Mouse (Mus musculus) myocyte (in vitro differentiated cells): ENCODE data around the gene Cyba. TPM values are rescaled to one million over a fixed set of nuclear protein-coding genes. Genes with fewer than 3 reads are reported as not detected.

ENCODE experiments used
- H3K27me3 ChIP-seq: one replicate; pipeline ENCODE4 v1.6.1; 2011; ENCODE audit not compliant: control insufficient read depth, insufficient read depth, insufficient read length
- H3K36me3 ChIP-seq: one replicate; pipeline ENCODE4 v1.6.1; 2011; ENCODE audit not compliant: control insufficient read depth, insufficient read depth
- H3K4me2 ChIP-seq: one replicate; pipeline ENCODE4 v1.6.1; 2011; ENCODE audit warnings: low read depth, control low read depth
- H3K4me3 ChIP-seq: one replicate; pipeline ENCODE4 v1.5.1; 2011; ENCODE audit warnings: mild to moderate bottlenecking, control low read depth, moderate library complexity
- H3K79me2 ChIP-seq: one replicate; pipeline ENCODE4 v1.6.1; 2011; ENCODE audit not compliant: control insufficient read depth, insufficient read depth
- H3ac ChIP-seq: one replicate; pipeline ENCODE4 v1.6.1; 2011; ENCODE audit not compliant: control insufficient read depth, insufficient read length
- CEBPB ChIP-seq: IDR thresholded peaks from 2 replicates; pipeline ENCODE4 v1.6.1; 2011; ENCODE audit warnings: mild to moderate bottlenecking, moderate library complexity; ENCODE audit not compliant: poor library complexity, insufficient read depth, severe bottlenecking
- E2F4 ChIP-seq: IDR thresholded peaks from one replicate; pipeline ENCODE4 v1.6.1; 2011; ENCODE audit warnings: mild to moderate bottlenecking, control low read depth, moderate library complexity; ENCODE audit not compliant: insufficient read depth
- MAX ChIP-seq: IDR thresholded peaks from one replicate; pipeline ENCODE4 v1.6.1; 2011; ENCODE audit warnings: low read depth, mild to moderate bottlenecking, control low read depth
- MYOD1 ChIP-seq, 3 experiments: IDR thresholded peaks; one replicate each; pipeline ENCODE4 v1.6.1; 2011; ENCODE audit warnings: control low read depth in 2 of 3, low read depth in 2 of 3, mild to moderate bottlenecking in 2 of 3, moderate library complexity in 1 of 3; ENCODE audit not compliant: insufficient read length in 2 of 3, control insufficient read depth in 1 of 3
- MYOG ChIP-seq, 3 experiments: IDR thresholded peaks; one replicate each; pipeline ENCODE4 v1.6.1; 2011; ENCODE audit warnings: control low read depth in 2 of 3, low read depth in 2 of 3, mild to moderate bottlenecking in 2 of 3; ENCODE audit not compliant: insufficient read length in 2 of 3, control insufficient read depth in 1 of 3, insufficient read depth in 1 of 3
- POLR2A ChIP-seq: IDR thresholded peaks from one replicate; pipeline ENCODE4 v1.6.1; 2011; ENCODE audit warnings: low read depth, mild to moderate bottlenecking, control low read depth, moderate library complexity; ENCODE audit not compliant: insufficient read length
- POLR2AphosphoS2 ChIP-seq: IDR thresholded peaks from one replicate; pipeline ENCODE4 v1.6.1; 2011; ENCODE audit warnings: low read depth, control low read depth; ENCODE audit not compliant: insufficient read length
- REST ChIP-seq: IDR thresholded peaks from one replicate; pipeline ENCODE4 v1.6.1; 2011; ENCODE audit warnings: mild to moderate bottlenecking, control low read depth, moderate library complexity; ENCODE audit not compliant: insufficient read depth, insufficient read length
- SRF ChIP-seq: IDR thresholded peaks from one replicate; pipeline ENCODE4 v1.6.1; 2011; ENCODE audit warnings: low read depth; ENCODE audit not compliant: control insufficient read depth, insufficient read length
- TCF12 ChIP-seq: IDR thresholded peaks from one replicate; pipeline ENCODE4 v1.6.1; 2011; ENCODE audit warnings: mild to moderate bottlenecking, control low read depth; ENCODE audit not compliant: poor library complexity, insufficient read depth, severe bottlenecking
- TCF3 ChIP-seq: IDR thresholded peaks from one replicate; pipeline ENCODE4 v1.6.1; 2011; ENCODE audit warnings: low read depth, control low read depth; ENCODE audit not compliant: insufficient read length
- USF1 ChIP-seq: IDR thresholded peaks from one replicate; pipeline ENCODE4 v1.6.1; 2011; ENCODE audit warnings: low read depth, mild to moderate bottlenecking, control low read depth, moderate library complexity
- polyA plus RNA-seq: library from polyadenylated mRNA; unstranded; fragments of >200 nt; fragmentation: generic; extraction: Trizol; gene quantifications from one replicate; pipeline ENCODE4 v1.2.1, GENCODE M21; 2012; ENCODE audit warnings: missing spikeins

The Cyba gene
- polyA plus RNA-seq, 1 experiment: not detected

GRCm38 (mm10) chr8:122463651-122464640, 31.2 kb upstream of the Cyba start:
- H3K27me3 ChIP-seq: no peaks in the 10 kb centered on the region
- H3K79me2 ChIP-seq: no peaks in the 10 kb centered on the region

DNA sequence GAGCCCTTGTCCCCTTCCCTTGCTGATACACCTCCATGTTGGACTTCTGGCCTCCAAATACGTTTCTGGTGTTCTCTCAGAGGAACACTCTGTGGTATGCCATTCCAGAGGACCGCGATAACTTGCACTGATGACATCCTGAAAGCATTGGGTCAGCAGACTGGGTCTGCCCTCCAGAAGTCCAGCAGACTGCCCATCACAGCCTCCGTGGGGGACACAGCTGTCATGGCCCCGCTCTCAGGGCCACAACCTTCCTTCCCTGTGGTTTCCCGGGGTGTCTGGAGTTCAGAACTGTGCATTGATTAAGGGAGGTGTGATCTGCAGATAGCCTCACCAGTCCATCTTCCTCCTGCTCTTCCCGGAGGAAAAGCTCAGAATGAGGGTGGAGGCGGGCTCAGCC, 29.8 kb upstream of the Cyba start:
- TF ChIP-seq POLR2AphosphoS2 (no peak), TCF3 (no peak), MYOD1 (IDR thresholded peaks at IDR 0.05; ENCODE audit: control insufficient read depth in 1 of 3, insufficient read length in 2 of 3, low read depth in 2 of 3) (peak in 1 of 3 experiments; percentile 51), MYOG (IDR thresholded peaks at IDR 0.05; ENCODE audit: control insufficient read depth in 1 of 3, insufficient read depth in 1 of 3, insufficient read length in 2 of 3, low read depth in 2 of 3) (peak in 2 of 3 experiments; percentile 21 to 58), POLR2A (no peak), MAX (no peak)
- Histone ChIP-seq H3K4me2 (no peak overlapping the region), H3K79me2 (no peaks in the 10 kb centered on the region), H3K36me3 (peaks cover 5% of the 10 kb centered on the region), H3K4me3 (no peak overlapping the region), H3K27me3 (no peaks in the 10 kb centered on the region), H3ac (no peak overlapping the region)

More at GRCm38 (mm10) chr8:122463651-122464640, 31.2 kb upstream of the Cyba start:
- TF ChIP-seq MAX: no peak
- no peak for TF ChIP-seq MYOD1 (IDR thresholded peaks at IDR 0.05; ENCODE audit: control insufficient read depth in 1 of 3, insufficient read length in 2 of 3, low read depth in 2 of 3)
- TF ChIP-seq POLR2A: no peak
- TF ChIP-seq TCF12: no peak
- TF ChIP-seq USF1: no peak
- TF ChIP-seq SRF: no peak
- TF ChIP-seq MYOG (IDR thresholded peaks at IDR 0.05; ENCODE audit: control insufficient read depth in 1 of 3, insufficient read depth in 1 of 3, insufficient read length in 2 of 3, low read depth in 2 of 3): no peak
- TF ChIP-seq CEBPB: no peak
- no peak for TF ChIP-seq TCF3
- TF ChIP-seq REST: no peak
- Histone ChIP-seq H3K4me3 (no peak overlapping the region), H3K4me2 (no peak overlapping the region), H3K36me3 (peaks cover 5% of the 10 kb centered on the region), H3ac (no peak overlapping the region)

DNA sequence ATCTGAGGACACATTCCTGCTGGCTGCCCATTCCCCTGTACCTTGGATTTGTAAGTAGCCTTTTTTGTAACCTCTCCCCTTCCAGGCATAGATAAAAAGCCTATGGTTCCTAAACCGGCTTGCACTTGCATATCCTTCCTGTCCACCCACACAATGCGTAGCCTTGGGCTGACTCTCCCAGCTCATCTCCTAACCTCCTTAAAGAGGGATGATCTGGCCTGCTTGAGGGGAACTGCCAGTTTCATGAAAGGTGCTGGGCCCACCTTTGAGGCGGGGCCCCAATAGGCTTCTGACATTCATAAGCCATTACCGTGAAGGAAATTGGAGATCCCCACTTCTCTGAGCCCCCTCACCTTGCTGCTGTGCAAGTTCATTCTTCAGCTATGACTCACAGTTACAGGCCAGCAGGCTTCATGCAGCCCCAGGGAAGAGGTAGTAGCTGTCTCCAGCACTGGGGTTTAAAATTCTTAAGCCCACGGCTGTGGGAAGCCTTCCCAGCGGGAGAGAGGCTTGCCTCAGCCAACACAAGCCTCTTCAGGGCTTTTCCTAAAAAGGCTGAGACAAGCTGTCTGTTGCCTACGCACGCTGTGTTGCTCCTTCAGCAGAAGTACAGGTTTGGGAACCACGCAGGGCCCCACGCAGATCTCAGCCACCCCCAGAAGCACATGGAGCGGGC, 28.9 kb upstream of the Cyba start:
- H3ac ChIP-seq: no peak overlapping the region
- no peaks in the 10 kb centered on the region for H3K36me3 ChIP-seq
- peak overlapping the region; percentile 74 for H3K4me2 ChIP-seq
- H3K79me2 ChIP-seq: no peaks in the 10 kb centered on the region
- no peak for TF ChIP-seq MYOD1 (IDR thresholded peaks at IDR 0.05; ENCODE audit: control insufficient read depth in 1 of 3, insufficient read length in 2 of 3, low read depth in 2 of 3)
- TF ChIP-seq TCF3: no peak
- TF ChIP-seq SRF: no peak
- TF ChIP-seq E2F4: no peak
- TF ChIP-seq MAX: no peak
- H3K27me3 ChIP-seq: no peaks in the 10 kb centered on the region
- H3K4me3 ChIP-seq: no peak overlapping the region

GRCm38 (mm10) chr8:122460524-122461472, 28.1 kb upstream of the Cyba start, which contains the start of gene Snai3:
Gene Snai3 (minus strand): TSS chr8:122460733.
- Histone ChIP-seq H3K36me3 (no peaks in the 10 kb centered on the region), H3K4me2 (peak within 1 kb of the TSS; percentile 74), H3ac (no peak within 1 kb of the TSS), H3K4me3 (peak within 1 kb of the TSS; percentile 7), H3K27me3 (no peaks in the 10 kb centered on the region), H3K79me2 (no peaks in the 10 kb centered on the region)
- TF ChIP-seq MYOG (IDR thresholded peaks at IDR 0.05; ENCODE audit: control insufficient read depth in 1 of 3, insufficient read depth in 1 of 3, insufficient read length in 2 of 3, low read depth in 2 of 3) (peak in 2 of 3 experiments; percentile 73 to 78), CEBPB (peak; percentile 57; the same call in 1 of the 2 replicates), E2F4 (no peak), MYOD1 (IDR thresholded peaks at IDR 0.05; ENCODE audit: control insufficient read depth in 1 of 3, insufficient read length in 2 of 3, low read depth in 2 of 3) (peak in 2 of 3 experiments; percentile 69 to 93), TCF3 (peak; percentile 7), MAX (no peak), REST (no peak)
